Mouse (Mus musculus) C2C12 (cell line): ENCODE results near the gene 4933428G20Rik. TPM values are rescaled to one million over a fixed set of nuclear protein-coding genes. Genes with fewer than 3 reads are reported as not detected.
A peak's percentile ranks its signal among the peaks of the same experiment; 100 is the strongest.

Experiments
- H3K27me3 ChIP-seq: one replicate; pipeline ENCODE4 v1.6.1; 2011; ENCODE audit not compliant: control insufficient read depth, insufficient read depth, insufficient read length
- H3K36me3 ChIP-seq: one replicate; pipeline ENCODE4 v1.6.1; 2011; ENCODE audit not compliant: control insufficient read depth, insufficient read depth
- H3K4me3 ChIP-seq: one replicate; pipeline ENCODE4 v1.5.1; 2011; ENCODE audit warnings: mild to moderate bottlenecking, control low read depth; ENCODE audit not compliant: poor library complexity, insufficient read depth, severe bottlenecking
- H3K79me2 ChIP-seq: one replicate; pipeline ENCODE4 v1.6.1; 2011; ENCODE audit not compliant: control insufficient read depth, insufficient read depth
- H3K79me3 ChIP-seq: one replicate; pipeline ENCODE4 v1.6.1; 2011; ENCODE audit warnings: low read depth, control low read depth
- H3ac ChIP-seq: one replicate; pipeline ENCODE3; 2011; ENCODE audit warnings: low read depth; ENCODE audit not compliant: control insufficient read depth, insufficient read length
- CEBPB ChIP-seq: IDR thresholded peaks from one replicate; pipeline ENCODE4 v1.6.1; 2011; ENCODE audit warnings: low read depth, mild to moderate bottlenecking, control low read depth, moderate library complexity
- CTCF ChIP-seq: IDR thresholded peaks from one replicate; pipeline ENCODE4 v1.5.1; 2011; ENCODE audit not compliant: control insufficient read depth, insufficient read depth, insufficient read length
- FOSL1 ChIP-seq: IDR thresholded peaks from one replicate; pipeline ENCODE4 v1.8.0; 2011; ENCODE audit warnings: mild to moderate bottlenecking, low read length; ENCODE audit not compliant: poor library complexity, insufficient read depth, severe bottlenecking
- MAX ChIP-seq: IDR thresholded peaks from one replicate; pipeline ENCODE4 v1.6.1; 2011; ENCODE audit warnings: mild to moderate bottlenecking, control low read depth
- MYOD1 ChIP-seq: IDR thresholded peaks from one replicate; pipeline ENCODE4 v1.6.1; 2011; ENCODE audit warnings: low read depth; ENCODE audit not compliant: control insufficient read depth, insufficient read length
- MYOG ChIP-seq: IDR thresholded peaks from one replicate; pipeline ENCODE4 v1.6.1; 2011; ENCODE audit not compliant: control insufficient read depth, insufficient read length; ENCODE audit errors: extremely low read depth
- USF1 ChIP-seq: IDR thresholded peaks from one replicate; pipeline ENCODE4 v1.6.1; 2011; ENCODE audit warnings: low read depth, mild to moderate bottlenecking, control low read depth, moderate library complexity
- polyA plus RNA-seq: library from polyadenylated mRNA; unstranded; fragments of >200 nt; fragmentation: generic; extraction: Trizol; gene quantifications from one replicate; pipeline ENCODE4 v1.2.1, GENCODE M21; 2012; ENCODE audit warnings: missing spikeins

The 4933428G20Rik gene
- polyA plus RNA-seq, 1 experiment: 0.34 TPM

DNA sequence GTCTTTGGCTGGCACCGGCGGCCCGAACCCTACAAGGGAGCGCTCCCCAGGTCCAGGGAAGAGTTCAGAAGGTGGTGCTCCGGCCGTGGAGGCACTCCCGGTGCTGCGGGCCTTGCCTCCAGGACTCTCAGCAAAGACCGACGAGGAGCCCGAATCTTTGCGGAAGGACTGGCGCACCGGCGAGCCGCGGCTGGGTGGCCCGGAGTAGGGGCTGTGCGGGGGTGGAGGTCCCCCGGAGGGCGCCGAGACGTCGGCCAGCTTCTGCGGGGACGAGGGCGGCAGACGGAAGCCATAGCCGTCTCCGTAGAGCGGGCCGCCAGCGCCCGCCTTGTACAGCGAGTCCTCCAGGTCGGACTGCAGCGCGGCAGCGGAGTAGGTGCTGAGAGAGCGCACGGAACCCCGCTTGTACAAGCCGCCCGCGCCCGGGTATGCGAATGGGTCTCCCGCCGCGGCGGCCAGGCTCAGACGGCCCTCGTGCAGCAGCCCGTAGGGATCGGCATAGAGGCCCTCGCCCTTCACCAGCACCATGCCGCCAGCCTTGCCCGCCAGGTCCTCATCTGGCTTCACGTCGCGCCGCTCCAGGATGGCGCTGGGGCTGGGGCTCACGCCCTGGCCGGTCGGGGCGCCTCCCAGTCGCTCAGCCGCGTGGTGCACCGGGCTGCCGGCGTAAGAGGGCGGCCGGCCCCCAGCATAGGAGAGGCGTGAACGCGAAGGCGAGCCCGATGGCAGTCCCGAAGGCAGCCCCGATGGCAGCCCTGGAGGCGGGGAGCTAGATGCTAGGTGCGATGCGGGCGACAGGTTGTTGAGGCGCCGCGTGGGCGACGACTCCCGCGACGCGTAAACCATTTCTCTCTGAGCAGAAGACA is 34.5 kb upstream of the 4933428G20Rik start:
- Histone ChIP-seq H3K79me2 (no peaks in the 10 kb centered on the region), H3K4me3 (no peak overlapping the region), H3K36me3 (no peaks in the 10 kb centered on the region), H3K27me3 (peaks cover 72% of the 10 kb centered on the region), H3K79me3 (no peaks in the 10 kb centered on the region), H3ac (no peak overlapping the region)
- TF ChIP-seq MYOD1: no peak

DNA sequence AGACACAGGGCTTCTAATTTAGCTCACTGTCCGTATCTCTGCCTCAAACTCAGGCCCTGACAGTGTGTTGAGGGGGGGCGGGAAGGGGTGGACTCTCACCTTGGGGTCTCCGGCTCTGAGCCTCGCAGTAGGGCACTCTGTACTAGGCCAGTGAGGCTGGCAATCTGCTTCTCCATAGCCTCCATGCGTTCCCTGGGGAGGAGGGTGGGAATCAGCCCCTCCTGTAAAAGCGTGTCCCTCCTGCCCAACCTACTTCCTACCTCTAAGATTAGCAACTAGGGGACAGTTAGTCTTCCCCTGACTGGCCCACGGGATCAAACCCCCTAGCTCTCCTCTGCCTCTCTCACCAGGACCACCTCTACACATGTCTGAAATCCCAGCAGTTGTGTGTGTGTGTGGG is 33.5 kb upstream of the 4933428G20Rik start:
- no peak for TF ChIP-seq CEBPB
- TF ChIP-seq FOSL1: no peak
- TF ChIP-seq CTCF: no peak
- TF ChIP-seq MYOD1: no peak
- no peak for TF ChIP-seq MAX
- TF ChIP-seq USF1: no peak
- no peak for TF ChIP-seq MYOG
- H3K4me3 ChIP-seq: no peak overlapping the region
- H3ac ChIP-seq: no peak overlapping the region
- no peaks in the 10 kb centered on the region for H3K79me2 ChIP-seq
- H3K79me3 ChIP-seq: no peaks in the 10 kb centered on the region
- peaks cover 68% of the 10 kb centered on the region for H3K27me3 ChIP-seq
- no peaks in the 10 kb centered on the region for H3K36me3 ChIP-seq

DNA sequence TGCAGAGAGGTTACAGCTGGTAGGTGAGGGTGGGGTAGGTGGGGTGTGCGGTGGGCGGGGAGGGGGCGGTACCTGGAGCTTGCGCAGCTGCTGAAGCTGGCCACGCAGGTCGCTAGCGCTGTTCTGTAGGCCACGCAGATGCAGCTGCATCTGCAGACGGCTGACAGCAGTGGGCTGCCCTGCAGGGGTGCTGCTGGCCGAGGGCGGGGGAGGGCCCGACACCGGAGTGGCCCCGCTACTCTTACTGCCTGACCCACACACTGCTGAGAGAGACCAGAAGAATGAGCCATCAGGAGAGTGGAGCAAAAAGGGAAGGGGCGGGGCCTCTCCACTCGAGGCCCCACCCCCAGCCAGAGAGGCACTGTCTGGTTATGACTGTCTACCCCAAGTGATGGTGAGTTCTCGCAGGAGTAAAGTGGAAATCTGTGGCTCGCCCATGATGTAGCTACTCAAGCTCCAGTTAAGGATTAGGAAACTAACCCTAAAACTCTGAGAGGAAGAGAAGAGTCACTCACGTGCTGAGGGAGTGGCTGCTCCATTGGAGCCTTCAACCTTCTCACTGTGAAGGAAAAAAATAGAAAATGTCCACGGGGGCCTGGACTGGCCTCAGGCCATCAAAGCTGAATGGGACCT is 32.9 kb upstream of the 4933428G20Rik start:
- TF ChIP-seq MYOG (no peak), MYOD1 (no peak), MAX (no peak), USF1 (no peak), CTCF (no peak), CEBPB (no peak), FOSL1 (no peak)
- no peak overlapping the region for H3K4me3 ChIP-seq
- H3K79me3 ChIP-seq: no peaks in the 10 kb centered on the region
- H3K36me3 ChIP-seq: no peaks in the 10 kb centered on the region
- no peak overlapping the region for H3ac ChIP-seq
- H3K79me2 ChIP-seq: no peaks in the 10 kb centered on the region
- H3K27me3 ChIP-seq: peaks cover 66% of the 10 kb centered on the region

DNA sequence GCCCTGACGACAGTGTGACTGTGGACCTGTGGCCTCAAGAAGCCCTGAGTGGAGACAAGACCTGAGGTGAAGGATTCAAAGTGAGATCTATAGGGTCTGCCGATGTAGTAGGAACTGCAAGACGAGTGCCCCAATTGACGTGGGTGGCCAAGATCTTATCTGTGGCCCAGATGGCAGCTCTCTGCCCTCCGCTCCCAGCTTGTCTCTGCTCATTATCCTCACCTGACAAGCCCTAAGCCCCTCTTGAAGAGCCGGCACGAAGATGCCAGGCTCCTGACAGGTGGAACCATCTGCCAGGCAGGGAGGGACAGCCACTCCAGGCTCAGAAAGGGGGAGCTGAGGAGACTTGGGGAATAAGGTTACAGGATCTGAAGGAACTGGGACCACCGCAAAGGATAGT is 32.2 kb upstream of the 4933428G20Rik start:
- TF ChIP-seq USF1: no peak
- TF ChIP-seq MAX: no peak
- TF ChIP-seq FOSL1: no peak
- no peak for TF ChIP-seq CEBPB
- TF ChIP-seq MYOD1: no peak
- no peak for TF ChIP-seq MYOG
- TF ChIP-seq CTCF: no peak
- no peaks in the 10 kb centered on the region for H3K79me2 ChIP-seq
- H3K79me3 ChIP-seq: no peaks in the 10 kb centered on the region
- H3ac ChIP-seq: no peak overlapping the region
- H3K36me3 ChIP-seq: no peaks in the 10 kb centered on the region
- no peak overlapping the region for H3K4me3 ChIP-seq
- peaks cover 62% of the 10 kb centered on the region for H3K27me3 ChIP-seq

DNA sequence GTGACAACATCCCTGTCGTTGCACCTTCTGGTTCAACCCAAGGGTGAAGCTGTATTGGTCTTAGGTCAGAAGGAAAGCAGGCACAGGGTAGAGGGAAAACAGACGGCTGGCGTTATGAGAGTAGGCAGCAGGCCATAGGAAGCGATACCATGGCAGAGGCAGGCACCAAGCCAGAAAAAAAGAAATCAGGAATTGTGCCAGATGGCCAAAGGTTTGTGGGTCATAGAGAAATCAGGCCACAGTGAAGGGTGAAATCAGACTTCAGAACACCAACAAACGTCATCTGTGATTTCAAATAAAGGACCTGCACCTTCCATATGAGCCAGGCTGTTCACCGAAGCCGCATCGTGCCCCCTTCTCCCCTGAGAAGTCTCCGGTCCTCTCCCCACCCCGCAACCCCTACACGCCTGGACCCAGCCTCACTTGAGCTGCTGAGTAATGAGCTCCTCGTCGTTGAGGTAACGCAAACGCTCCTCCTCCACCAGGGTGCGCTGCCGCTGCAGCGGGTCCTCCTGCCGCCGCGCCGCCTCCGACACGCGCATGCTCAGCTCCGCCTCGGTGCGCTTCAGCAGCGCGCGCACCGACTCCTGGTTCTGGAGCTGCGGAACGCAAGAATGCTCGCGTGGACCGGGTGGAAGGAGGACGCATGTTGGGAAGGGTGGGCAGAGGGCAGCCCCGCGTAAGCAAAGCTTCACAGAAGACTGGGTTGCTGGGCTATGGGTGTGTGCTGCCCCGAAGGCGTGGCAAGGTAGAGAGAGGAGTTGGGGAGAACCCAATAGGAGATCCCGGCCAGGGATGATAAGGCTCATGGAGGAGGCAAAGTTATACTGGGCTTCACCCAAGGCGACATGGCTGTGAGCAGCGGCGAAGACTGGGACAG is 31.5 kb upstream of the 4933428G20Rik start:
- Histone ChIP-seq H3ac (peak overlapping the region; percentile 67), H3K4me3 (peak overlapping the region; percentile 11), H3K36me3 (no peaks in the 10 kb centered on the region), H3K27me3 (peaks cover 55% of the 10 kb centered on the region), H3K79me2 (no peaks in the 10 kb centered on the region), H3K79me3 (no peaks in the 10 kb centered on the region)
- TF ChIP-seq MAX: peak; percentile 60
- TF ChIP-seq USF1: no peak
- no peak for TF ChIP-seq CEBPB
- TF ChIP-seq CTCF: peak; percentile 99
